Mouse (Mus musculus) left cerebral cortex, adult 18-20 months (tissue): Measurements from ENCODE around the gene Ift80. TPM values are rescaled to one million over a fixed set of nuclear protein-coding genes. Genes with fewer than 3 reads are reported as not detected.
A peak's percentile ranks its signal among the peaks of the same experiment; 100 is the strongest.
"Not testable (repeated sequence)": the region's sequence is repeated elsewhere in the genome, so short reads cannot be mapped to it uniquely, and the experiment has no call there.

Experiments
- DNase-seq, 2 experiments: peaks; one replicate each; pipeline ENCODE4 v3.0.0; 2021 to 2022; ENCODE audit warnings: low spot score in 2 of 2, mixed read lengths in 1 of 2
- total RNA-seq, 2 experiments: library from RNA; stranded (reverse); gene quantifications; 2 replicates each; pipeline ENCODE4 v1.2.3; 2021

The Ift80 gene
- total RNA-seq, 2 experiments from 2014 or later = 21.3 to 25.4 TPM

GRCm38 (mm10) chr3:68939312-68939711 lies 65.1 kb downstream of the Ift80 start:
- DNase-seq = no peak

- DNase-seq = no peak
Measured at GRCm38 (mm10) chr3:68936709-68937108, 67.7 kb downstream of the Ift80 start.

GRCm38 (mm10) chr3:68935498-68935897 lies 68.9 kb downstream of the Ift80 start:
- DNase-seq = no peak

GRCm38 (mm10) chr3:68934259-68934658 lies 70.1 kb downstream of the Ift80 start:
- DNase-seq = no peak

DNA sequence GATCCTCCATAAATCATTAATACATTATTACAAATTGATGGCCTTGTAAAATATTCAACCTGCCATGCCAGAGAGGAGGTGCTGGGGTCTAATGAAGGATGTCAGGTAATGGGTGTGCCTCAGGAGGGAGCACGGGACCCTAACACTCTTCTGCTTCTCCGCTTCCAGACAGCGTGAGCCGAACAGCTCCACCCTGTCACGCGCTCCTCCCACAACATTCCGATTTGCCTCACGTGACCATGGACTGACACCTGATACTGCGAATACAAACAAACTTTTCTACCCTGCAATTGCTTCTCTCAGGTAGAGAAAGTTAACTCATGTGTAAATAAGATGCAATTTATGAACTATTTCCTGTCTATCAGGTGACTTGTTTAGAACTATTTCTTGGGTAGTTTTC lies 75.8 kb downstream of the Ift80 start:
- DNase-seq = no peak

- DNase-seq = no peak
Measured at GRCm38 (mm10) chr3:68907509-68907908, 96.9 kb downstream of the Ift80 start.

GRCm38 (mm10) chr3:68904902-68905778 lies 99.2 kb downstream of the Ift80 start:
- DNase-seq = peak; percentile 5 to 6

- DNase-seq = not testable (repeated sequence)
Measured at GRCm38 (mm10) chr3:68902636-68903035, 101.7 kb downstream of the Ift80 start.

- no peak for DNase-seq
Measured at GRCm38 (mm10) chr3:68897154-68897553, 107.2 kb downstream of the Ift80 start.

- peak in 1 of 2 experiments; percentile 6 for DNase-seq
Measured at GRCm38 (mm10) chr3:68895426-68895825, 108.9 kb downstream of the Ift80 start.

GRCm38 (mm10) chr3:68886845-68887244 lies 117.5 kb downstream of the Ift80 start:
- DNase-seq = no peak

DNA sequence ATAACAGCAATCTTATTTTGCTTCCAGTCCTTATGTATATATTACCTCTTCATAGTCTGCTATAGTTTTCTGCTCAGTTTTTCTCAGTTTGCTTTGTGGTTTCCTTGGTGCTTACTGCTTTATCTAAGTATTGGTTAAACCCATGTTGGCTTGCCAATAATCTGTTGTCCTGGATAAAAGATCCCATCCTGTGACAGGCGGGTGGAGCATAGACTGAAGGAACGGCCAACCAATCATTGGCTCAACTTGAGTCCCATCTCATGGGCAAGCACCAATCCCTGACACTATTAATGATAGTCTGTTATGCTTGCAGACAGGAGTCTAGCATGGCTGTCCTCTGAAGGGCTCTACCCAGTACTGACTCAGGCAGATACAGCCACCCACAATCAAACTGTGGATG lies 130.3 kb downstream of the Ift80 start:
- no peak for DNase-seq

GRCm38 (mm10) chr3:68870568-68870950 lies 133.8 kb downstream of the Ift80 start:
- no peak for DNase-seq

DNA sequence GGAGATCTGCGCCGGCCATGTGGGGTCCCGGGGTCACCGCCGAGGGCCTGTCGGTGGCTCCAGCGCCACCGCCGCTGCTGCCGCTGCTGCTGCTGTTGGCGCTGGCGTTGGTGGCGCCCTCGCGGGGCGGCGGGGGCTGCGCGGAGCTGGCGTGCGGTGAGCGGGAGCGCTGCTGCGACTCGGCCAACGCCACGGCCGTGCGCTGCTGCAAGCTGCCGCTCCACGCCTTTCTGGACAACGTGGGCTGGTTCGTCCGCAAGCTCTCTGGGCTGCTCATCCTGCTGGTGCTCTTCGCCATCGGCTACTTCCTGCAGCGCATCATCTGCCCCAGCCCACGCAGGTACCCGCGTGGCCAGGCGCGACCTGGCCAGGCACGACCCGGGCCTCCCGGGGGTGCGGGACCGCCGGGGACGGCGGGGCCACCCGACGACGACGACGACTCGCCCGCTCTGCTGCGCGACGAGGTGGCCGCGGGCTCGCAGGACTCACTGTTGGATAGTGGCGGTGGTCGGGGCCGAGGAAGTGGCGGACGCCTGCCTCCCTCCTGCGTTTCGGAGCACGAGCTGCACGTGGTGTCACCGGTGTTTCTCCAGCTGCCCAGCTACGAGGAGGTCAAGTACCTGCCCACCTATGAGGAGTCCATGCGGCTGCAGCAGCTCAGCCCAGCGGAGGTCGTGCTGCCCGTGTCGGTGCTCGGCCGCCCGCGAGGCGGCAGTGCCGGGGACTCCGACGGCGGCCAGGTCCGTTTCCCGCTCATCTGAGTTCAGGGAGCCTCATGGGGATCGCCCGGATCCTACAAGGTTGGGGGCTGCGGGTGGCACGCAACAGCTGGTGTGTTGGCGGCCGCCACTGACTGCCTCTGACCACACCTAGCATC lies 134.4 kb downstream of the Ift80 start:
- DNase-seq = peak; percentile 40 to 41

DNA sequence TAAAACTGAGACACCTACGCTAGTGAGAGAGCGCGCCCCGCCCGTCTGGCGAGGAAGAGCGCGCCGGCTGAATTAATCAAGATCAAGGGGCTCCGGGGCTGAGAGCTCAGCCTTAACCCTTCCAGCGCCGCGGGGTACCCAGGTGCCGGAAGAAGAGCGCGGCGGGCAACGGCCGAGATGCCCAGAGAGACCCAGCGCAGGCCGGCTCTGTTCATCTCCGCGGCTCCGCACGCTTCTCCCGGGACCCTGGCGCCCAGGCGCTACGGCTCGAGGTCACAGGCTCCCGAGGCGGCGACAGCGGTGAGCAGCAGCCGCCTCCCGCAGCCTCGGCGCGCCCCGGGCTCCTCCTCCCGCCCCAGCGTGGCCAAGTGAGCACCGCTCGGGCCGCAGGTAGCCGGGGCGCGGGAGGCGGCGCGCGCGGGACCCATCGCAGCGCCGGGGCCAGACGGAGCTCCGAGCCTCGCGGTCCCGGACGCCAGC lies 135.1 kb downstream of the Ift80 start, which contains the start of gene 1110032F04Rik:
Gene 1110032F04Rik, plus strand, starts transcription at position 376 of the 480 bp plus-strand sequence.
- peak; percentile 31 to 62 for DNase-seq

DNA sequence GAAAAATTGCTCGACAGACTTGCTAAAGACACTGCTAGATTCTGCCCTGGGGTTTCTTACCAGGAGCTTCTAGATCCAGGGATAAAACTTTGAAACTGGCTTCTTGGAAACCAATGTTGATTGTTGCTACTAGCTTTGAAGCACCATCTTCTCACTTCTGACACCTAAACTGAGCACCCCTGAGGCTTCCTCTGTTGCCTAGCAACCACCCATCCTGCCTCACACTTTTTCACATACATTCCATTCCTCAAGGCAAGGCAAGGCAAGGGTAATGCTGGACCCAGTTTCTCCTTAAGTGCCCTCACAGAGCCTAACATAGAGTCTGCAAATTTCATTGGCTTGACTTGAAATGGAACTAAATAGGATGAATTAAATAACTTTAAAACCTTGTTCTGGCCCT lies 152.0 kb downstream of the Ift80 start:
- no peak for DNase-seq

GRCm38 (mm10) chr3:68848323-68848722 lies 156.0 kb downstream of the Ift80 start:
- DNase-seq = no peak

DNA sequence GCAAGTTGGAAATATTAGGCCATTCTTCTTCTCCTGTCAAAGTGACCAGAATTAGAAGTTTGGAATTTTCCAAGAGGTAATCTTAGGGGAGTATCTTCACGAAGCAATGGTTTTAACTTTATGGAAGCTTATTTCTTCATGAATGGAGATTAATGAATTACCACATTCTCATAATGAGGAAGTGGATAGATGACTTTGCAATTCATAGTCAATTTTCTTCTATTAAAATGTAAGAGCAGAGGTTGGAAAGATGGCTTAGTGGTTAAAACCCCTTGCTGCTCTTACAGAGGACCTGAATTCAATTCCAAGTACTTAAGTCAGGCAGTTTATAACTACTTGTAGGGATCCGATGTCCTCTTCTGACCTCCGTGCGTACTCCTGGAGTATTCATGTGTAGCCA lies 160.3 kb downstream of the Ift80 start:
- no peak for DNase-seq
